Mouse (Mus musculus) limb, embryonic 10.5 days (tissue): ENCODE results near the gene Ptpn13. TPM values are rescaled to one million over a fixed set of nuclear protein-coding genes. Genes with fewer than 3 reads are reported as not detected.

Experiments
- DNase-seq: peaks from one replicate; pipeline ENCODE4 v3.0.0-alpha.2; 2017; ENCODE audit warnings: low spot score
- H3K27ac ChIP-seq: fragments of 300-500 bp; sonication (generic); 2 replicates; pipeline ENCODE4 v1.5.1; 2016; ENCODE audit warnings: mild to moderate bottlenecking
- H3K27me3 ChIP-seq: fragments of 300-500 bp; sonication (generic); 2 replicates; pipeline ENCODE4 v1.6.1; 2016; ENCODE audit warnings: low read depth, mild to moderate bottlenecking; ENCODE audit not compliant: poor library complexity, severe bottlenecking
- H3K36me3 ChIP-seq: fragments of 300-500 bp; sonication (generic); 2 replicates; pipeline ENCODE4 v1.6.1; 2016; ENCODE audit warnings: mild to moderate bottlenecking, moderate library complexity
- H3K4me1 ChIP-seq: fragments of 300-500 bp; sonication (generic); 2 replicates; pipeline ENCODE4 v1.6.1; 2016
- H3K4me3 ChIP-seq: fragments of 300-500 bp; sonication (generic); 2 replicates; pipeline ENCODE4 v1.5.1; 2016; ENCODE audit warnings: mild to moderate bottlenecking, moderate library complexity
- H3K9me3 ChIP-seq: fragments of 300-500 bp; sonication (generic); replicated peaks from 2 replicates; pipeline ENCODE4 v1.6.1; 2016; ENCODE audit warnings: mild to moderate bottlenecking
- WGBS: fragments of 180-500 bp; shearing (Covaris S2); methylation state at CpG from one replicate; pipeline ENCODE4 v1.1.7; 2016; 5-methylcytosine and 5-hydroxymethylcytosine counted together
- polyA plus RNA-seq: library from polyadenylated mRNA; unstranded; fragments of >200 nt; fragmentation: Nextera tagmentation; extraction: Ambion mirVana; gene quantifications from 2 replicates; pipeline ENCODE4 v1.2.1, GENCODE M21; 2016

The Ptpn13 gene
- polyA plus RNA-seq, 1 experiment from 2014 or later: 11.1 TPM

DNA sequence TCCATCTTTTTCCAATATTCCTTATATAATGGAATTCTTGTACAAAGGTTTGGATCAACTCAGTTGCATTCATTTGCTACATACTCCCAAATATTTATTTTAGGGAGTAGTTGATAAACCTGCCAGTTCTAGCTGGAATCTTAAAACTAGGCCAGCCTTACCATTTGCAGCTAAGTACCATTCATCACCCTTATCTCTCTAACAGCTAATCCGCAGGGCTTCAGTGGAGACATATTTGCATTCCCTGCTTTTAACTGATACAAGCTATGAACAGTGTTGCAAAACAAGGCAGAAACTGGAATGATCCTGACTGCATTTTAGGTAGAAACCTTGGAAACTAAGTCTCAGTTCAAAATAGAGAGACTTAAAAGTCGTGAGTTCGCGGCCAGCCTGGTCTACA is 27.6 kb upstream of the Ptpn13 start:
- Histone ChIP-seq H3K27ac (no peak overlapping the region), H3K27me3 (no peaks in the 10 kb centered on the region), H3K36me3 (no peaks in the 10 kb centered on the region), H3K9me3 (no peaks in the 10 kb centered on the region), H3K4me3 (no peak overlapping the region), H3K4me1 (peaks cover 13% of the 10 kb centered on the region)
- no peak for DNase-seq
- 78% methylated on average over 4 of the region's 4 CpGs for WGBS

GRCm38 (mm10) chr5:103404213-103404968 is 20.6 kb upstream of the Ptpn13 start:
- no peaks in the 10 kb centered on the region for H3K36me3 ChIP-seq
- H3K9me3 ChIP-seq: no peaks in the 10 kb centered on the region
- WGBS: 89% methylated on average over 12 of the region's 12 CpGs
- no peaks in the 10 kb centered on the region for H3K27me3 ChIP-seq
- H3K4me3 ChIP-seq: no peak overlapping the region
- no peaks in the 10 kb centered on the region for H3K4me1 ChIP-seq
- DNase-seq: no peak
- H3K27ac ChIP-seq: no peak overlapping the region

- DNase-seq: no peak
- no peaks in the 10 kb centered on the region for H3K4me1 ChIP-seq
- no peak overlapping the region for H3K4me3 ChIP-seq
- WGBS: 68% methylated on average over 2 of the region's 2 CpGs
- no peaks in the 10 kb centered on the region for H3K27me3 ChIP-seq
- no peak overlapping the region for H3K27ac ChIP-seq
- no peaks in the 10 kb centered on the region for H3K36me3 ChIP-seq
- no peaks in the 10 kb centered on the region for H3K9me3 ChIP-seq
Observed at GRCm38 (mm10) chr5:103405921-103406320, 19.1 kb upstream of the Ptpn13 start.

DNA sequence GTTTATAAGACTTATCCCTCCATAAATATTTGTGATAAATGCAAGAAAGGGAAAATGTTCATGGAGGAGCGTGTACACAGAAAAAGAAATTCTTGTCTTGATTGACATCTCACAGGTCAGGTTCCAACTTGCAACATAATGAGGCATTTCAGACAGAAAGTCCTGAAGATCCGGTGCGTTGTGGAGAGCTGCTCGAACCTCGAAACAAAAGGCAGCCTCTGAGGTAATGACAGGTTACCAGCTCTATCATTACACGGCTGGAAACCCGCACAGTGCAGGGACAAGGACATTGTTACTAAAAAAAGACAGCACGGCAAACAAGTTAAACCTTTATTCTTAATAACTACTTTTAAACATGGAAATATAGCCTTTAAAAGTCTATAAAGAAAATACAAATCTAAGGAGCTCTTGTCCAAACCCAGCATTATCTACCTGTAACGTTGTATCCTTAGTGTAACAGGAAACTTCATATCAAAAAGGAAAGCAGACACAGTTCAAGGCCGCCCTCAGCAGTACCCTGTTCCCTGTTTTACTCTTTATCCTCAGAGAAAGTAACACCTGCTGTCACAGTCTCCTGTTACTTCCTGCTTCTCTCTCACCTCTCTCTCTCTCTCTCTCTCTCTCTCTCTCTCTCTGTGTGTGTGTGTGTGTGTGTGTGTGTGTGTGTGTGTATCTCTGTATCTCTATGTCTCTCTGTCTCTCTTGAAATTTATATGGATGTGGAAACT is 12.8 kb upstream of the Ptpn13 start:
- Histone ChIP-seq H3K27ac (no peak overlapping the region), H3K4me3 (no peak overlapping the region), H3K4me1 (no peaks in the 10 kb centered on the region), H3K9me3 (no peaks in the 10 kb centered on the region), H3K36me3 (no peaks in the 10 kb centered on the region), H3K27me3 (no peaks in the 10 kb centered on the region)
- no peak for DNase-seq
- 73% methylated on average over 10 of the region's 10 CpGs for WGBS

- whole genome bisulfite sequencing: 85% methylated on average over 3 of the region's 3 CpGs
- no peak for DNase-seq
Observed at GRCm38 (mm10) chr5:103414542-103414941, 10.4 kb upstream of the Ptpn13 start.

GRCm38 (mm10) chr5:103418009-103418408 is 7.0 kb upstream of the Ptpn13 start:
- Histone ChIP-seq H3K4me1 (peaks cover 24% of the 10 kb centered on the region), H3K4me3 (no peak overlapping the region), H3K27me3 (peaks cover 11% of the 10 kb centered on the region), H3K27ac (no peak overlapping the region), H3K36me3 (no peaks in the 10 kb centered on the region), H3K9me3 (no peaks in the 10 kb centered on the region)
- no peak for DNase-seq
- WGBS: 81% methylated on average over 9 of the region's 9 CpGs

More at GRCm38 (mm10) chr5:103414542-103414941, 10.4 kb upstream of the Ptpn13 start:
- no peaks in the 10 kb centered on the region for H3K9me3 ChIP-seq
- no peaks in the 10 kb centered on the region for H3K27me3 ChIP-seq
- no peaks in the 10 kb centered on the region for H3K4me1 ChIP-seq
- no peaks in the 10 kb centered on the region for H3K36me3 ChIP-seq
- H3K4me3 ChIP-seq: no peak overlapping the region
- no peak overlapping the region for H3K27ac ChIP-seq

DNA sequence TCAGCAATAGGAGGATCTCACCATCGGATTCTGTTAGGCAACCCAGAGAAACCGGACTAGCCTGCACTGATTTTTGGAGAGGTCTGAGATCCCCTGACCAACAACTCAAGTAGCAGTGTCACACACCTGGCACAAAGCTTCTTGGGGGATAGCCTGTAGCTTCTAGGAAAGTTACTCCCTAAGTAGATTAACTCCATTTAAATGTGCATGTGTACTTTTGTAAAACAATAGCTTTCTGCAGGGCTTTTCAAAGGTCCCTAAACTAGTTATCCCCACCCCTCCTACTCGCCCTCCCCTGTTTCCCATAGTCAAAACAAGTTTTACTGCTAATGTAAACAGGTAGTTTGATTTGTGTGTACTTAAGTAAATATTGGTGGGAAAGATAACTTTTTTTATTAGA is 6.1 kb upstream of the Ptpn13 start:
- 64% methylated on average over 3 of the region's 3 CpGs for WGBS
- H3K9me3 ChIP-seq: no peaks in the 10 kb centered on the region
- H3K36me3 ChIP-seq: no peaks in the 10 kb centered on the region
- H3K27ac ChIP-seq: no peak overlapping the region
- DNase-seq: no peak
- H3K27me3 ChIP-seq: peaks cover 12% of the 10 kb centered on the region
- peaks cover 30% of the 10 kb centered on the region for H3K4me1 ChIP-seq
- H3K4me3 ChIP-seq: no peak overlapping the region

DNA sequence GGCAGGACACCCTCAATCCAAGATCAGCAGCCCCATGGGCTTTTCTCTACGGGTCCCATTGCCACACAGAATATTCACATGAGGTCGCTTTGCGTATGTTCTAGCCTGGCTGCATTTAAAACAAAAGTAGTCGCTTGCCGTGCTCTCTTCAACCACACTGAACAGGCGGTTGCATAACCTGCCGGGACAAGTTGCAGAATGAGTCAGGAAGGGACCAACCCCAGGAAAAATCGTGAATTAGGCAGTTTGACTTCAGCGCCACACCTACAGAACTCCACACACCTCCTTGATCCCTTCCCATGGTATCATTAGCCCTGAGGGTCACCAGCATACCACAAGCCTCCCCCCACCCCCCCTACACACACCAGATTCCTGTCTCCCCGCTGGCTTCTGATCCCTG is 4.4 kb upstream of the Ptpn13 start:
- peak; percentile 37 for DNase-seq
- Histone ChIP-seq H3K36me3 (no peaks in the 10 kb centered on the region), H3K4me3 (no peak overlapping the region), H3K9me3 (no peaks in the 10 kb centered on the region), H3K27ac (no peak overlapping the region), H3K27me3 (peaks cover 16% of the 10 kb centered on the region), H3K4me1 (peaks cover 46% of the 10 kb centered on the region)
- 29% methylated on average over 10 of the region's 10 CpGs for WGBS

DNA sequence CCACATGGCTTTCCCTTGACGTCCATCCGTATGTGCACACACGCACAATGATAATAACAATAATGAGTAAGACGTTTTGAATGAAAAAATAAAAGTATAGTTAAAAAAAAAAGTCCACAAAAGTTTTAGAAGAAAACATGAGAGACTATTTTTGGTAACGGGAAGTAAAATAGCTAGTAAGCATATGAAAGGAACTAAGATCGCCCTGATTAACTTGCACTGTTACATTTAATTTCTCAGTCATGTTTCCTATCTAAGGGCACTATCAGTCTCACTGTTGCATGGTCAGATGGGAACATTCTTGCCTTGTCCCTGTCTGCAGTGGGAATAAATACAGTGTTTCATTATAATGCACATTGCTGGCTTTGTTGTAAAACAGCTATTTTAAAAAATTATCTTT is 2.4 kb upstream of the Ptpn13 start:
- peaks cover 22% of the 10 kb centered on the region for H3K27me3 ChIP-seq
- H3K36me3 ChIP-seq: no peaks in the 10 kb centered on the region
- no peak overlapping the region for H3K27ac ChIP-seq
- no peak for DNase-seq
- H3K4me1 ChIP-seq: peaks cover 54% of the 10 kb centered on the region
- WGBS: 77% methylated on average over 6 of the region's 6 CpGs
- no peak overlapping the region for H3K4me3 ChIP-seq
- H3K9me3 ChIP-seq: no peaks in the 10 kb centered on the region

- H3K9me3 ChIP-seq: no peaks in the 10 kb centered on the region
- peak; percentile 44 for DNase-seq
- 11% methylated on average over 6 of the region's 6 CpGs for WGBS
- no peak overlapping the region for H3K4me3 ChIP-seq
- H3K4me1 ChIP-seq: peaks cover 54% of the 10 kb centered on the region
- H3K27me3 ChIP-seq: peaks cover 22% of the 10 kb centered on the region
- H3K27ac ChIP-seq: no peak overlapping the region
- H3K36me3 ChIP-seq: no peaks in the 10 kb centered on the region
Observed at GRCm38 (mm10) chr5:103423305-103423926, 1.6 kb upstream of the Ptpn13 start.

DNA sequence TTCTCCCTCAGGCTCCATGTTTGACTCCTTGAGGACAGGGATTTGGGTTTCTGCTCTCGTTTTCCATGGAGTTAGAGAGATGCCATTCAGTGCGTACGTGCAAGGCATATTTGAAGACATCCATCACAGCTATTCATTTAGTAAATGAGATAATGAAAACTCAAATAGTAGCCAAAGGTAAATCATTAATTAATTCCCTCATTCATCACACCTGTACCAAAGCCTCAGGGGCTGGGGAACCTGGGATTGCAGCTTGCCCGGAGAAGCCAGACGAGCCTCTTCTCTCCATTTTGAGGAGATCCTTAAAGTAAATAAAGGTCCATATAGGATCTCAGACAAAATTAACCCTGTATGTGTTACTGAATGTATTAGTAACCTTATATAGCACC is 1.1 kb upstream of the Ptpn13 start:
- H3K27ac ChIP-seq: no peak overlapping the region
- peaks cover 22% of the 10 kb centered on the region for H3K27me3 ChIP-seq
- peak overlapping the region; percentile 93 for H3K4me3 ChIP-seq
- peaks cover 54% of the 10 kb centered on the region for H3K4me1 ChIP-seq
- DNase-seq: no peak
- 2% methylated on average over 5 of the region's 5 CpGs for WGBS
- H3K36me3 ChIP-seq: no peaks in the 10 kb centered on the region
- no peaks in the 10 kb centered on the region for H3K9me3 ChIP-seq

DNA sequence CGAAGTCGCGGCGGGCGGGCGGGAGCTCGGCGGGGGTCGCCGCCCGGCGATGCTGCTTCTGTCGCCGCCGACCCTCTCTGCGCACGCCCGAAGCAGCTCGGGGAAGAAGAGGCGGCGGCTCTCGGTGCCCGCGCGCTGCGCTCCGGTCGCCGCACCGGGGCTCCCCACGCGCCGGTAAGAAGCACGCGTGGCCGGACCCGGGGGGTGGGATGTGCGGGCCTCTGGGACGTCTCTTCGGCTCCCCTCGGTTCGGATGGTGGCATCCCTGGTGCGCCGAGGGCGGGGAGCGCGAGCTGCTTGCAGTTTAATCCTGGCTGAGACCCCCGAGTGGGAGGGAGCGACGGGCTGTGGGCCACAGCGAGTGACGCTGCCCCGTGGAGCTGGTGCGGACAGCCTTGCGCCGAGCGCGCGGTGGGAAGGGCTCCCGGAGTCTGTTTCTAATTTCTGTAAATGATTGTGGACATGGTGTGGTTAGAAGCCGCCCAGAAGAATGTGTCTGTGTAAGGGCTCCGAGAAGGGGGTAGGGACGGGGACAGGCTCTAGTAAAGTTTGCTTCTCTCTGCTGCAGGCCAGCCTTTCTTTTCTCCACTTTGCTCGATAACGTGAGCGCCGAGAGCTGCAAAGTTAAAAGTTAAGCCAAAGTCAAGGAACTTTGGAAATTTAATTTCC is 505 bp downstream of the Ptpn13 start:
- H3K36me3 ChIP-seq: no peaks in the 10 kb centered on the region
- peak overlapping the region; percentile 93 for H3K27ac ChIP-seq
- peaks cover 46% of the 10 kb centered on the region for H3K4me1 ChIP-seq
- H3K9me3 ChIP-seq: no peaks in the 10 kb centered on the region
- H3K4me3 ChIP-seq: peak overlapping the region; percentile 93
- under 1% methylated on average over 50 of the region's 67 CpGs for whole genome bisulfite sequencing
- H3K27me3 ChIP-seq: peaks cover 22% of the 10 kb centered on the region
- DNase-seq: peak; percentile 74

- H3K27me3 ChIP-seq: peaks cover 22% of the 10 kb centered on the region
- H3K4me3 ChIP-seq: peak overlapping the region; percentile 93
- no peaks in the 10 kb centered on the region for H3K9me3 ChIP-seq
- no peaks in the 10 kb centered on the region for H3K36me3 ChIP-seq
- no peak for DNase-seq
- H3K27ac ChIP-seq: no peak overlapping the region
- peaks cover 39% of the 10 kb centered on the region for H3K4me1 ChIP-seq
- WGBS: 17% methylated on average over 9 of the region's 9 CpGs
Observed at GRCm38 (mm10) chr5:103426250-103426649, 1.3 kb downstream of the Ptpn13 start.
